9 mouse cellular contexts compared by ENCODE assay signal in the genomic region with DNA sequence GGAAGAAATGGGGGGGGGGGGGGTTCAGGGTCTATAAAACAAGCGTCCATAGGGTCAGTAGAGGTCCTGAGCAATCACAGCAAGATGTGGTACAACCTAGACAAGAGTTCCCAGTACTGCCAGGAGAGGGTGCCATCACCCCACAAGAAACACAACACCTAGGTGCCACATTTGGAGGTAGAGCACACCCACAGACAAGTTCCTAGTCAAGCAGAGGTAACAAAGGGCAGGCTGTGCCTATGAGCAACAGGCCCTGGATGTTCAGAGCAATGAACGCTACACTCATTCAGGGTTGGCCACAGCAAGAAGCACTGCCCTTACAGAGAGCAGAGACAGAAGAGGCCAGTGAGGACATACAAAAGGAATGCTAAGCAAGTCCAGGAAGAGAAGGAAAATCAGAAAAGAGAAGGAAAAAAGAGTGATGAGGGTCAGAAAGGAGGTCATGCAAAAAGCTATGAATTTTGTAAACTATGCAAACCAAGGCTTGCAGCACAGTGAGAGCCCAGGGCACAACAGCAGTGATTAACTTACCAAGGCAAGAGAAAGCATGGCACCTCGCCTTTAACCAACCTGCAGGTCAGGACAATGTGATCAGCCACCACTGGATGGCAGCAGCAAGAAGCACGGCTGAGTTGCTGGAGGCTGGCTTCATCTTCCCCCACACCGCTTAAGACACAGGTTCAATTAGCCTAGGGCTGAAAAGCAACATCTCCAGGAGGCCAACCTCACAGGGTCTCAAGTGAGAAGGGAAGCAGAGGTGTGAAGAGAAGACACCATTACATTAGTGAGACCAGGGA. TPM values are rescaled to one million over a fixed set of nuclear protein-coding genes. Genes with fewer than 3 reads are reported as not detected.
DNase-seq lines count a peak whose midpoint lies in the region; ATAC-seq and TF ChIP-seq lines count a peak whose summit lies in the region.
"Had no signal": no experiment of that assay in that cellular context is flagged by ENCODE, and none has a peak within 500 bp of the region (broad histone marks: within the 10 kb centered on the region; RNA-seq: fewer than 3 reads in every experiment).

No protein-coding gene starts in this region.

- no peaks in the 10 kb centered on the region for H3K27me3 ChIP-seq in MEL (ENCODE audit: control insufficient read depth in 1 of 2, insufficient read depth in 2 of 2, low read length in 2 of 2)
- H3K27me3 ChIP-seq in forebrain, embryonic 16.5 days (replicated peaks; ENCODE audit: control insufficient read depth, insufficient read depth, low read length) = no peaks in the 10 kb centered on the region
- H3K27me3 ChIP-seq in hindbrain, embryonic 11.5 days (ENCODE audit: control insufficient read depth, insufficient read depth, low read length) = no peaks in the 10 kb centered on the region
- H3K27me3 ChIP-seq: lung, embryonic 15.5 days had no signal

- TF ChIP-seq RAD21 in MEL (IDR thresholded peaks at IDR 0.05; ENCODE audit: low read depth, low read length) = peak; percentile 70

- H3K4me2 ChIP-seq in forebrain, embryonic 16.5 days (ENCODE audit: low read length) = no peak overlapping the region
- no peak overlapping the region for H3K4me2 ChIP-seq in hindbrain, embryonic 11.5 days (replicated peaks; ENCODE audit: low read depth, low read length)
- H3K4me2 ChIP-seq: lung, embryonic 15.5 days had no signal

- TF ChIP-seq CTCF in MEL (IDR thresholded peaks at IDR 0.05 in 2 of 3, conservative IDR thresholded peaks at IDR 0.05 in 1 of 3; ENCODE audit: control insufficient read depth in 1 of 3, insufficient read depth in 1 of 3, low read depth in 2 of 3, low read length in 3 of 3, poor library complexity in 1 of 3, severe bottlenecking in 1 of 3) = peak; percentile 39 to 75 (median 73)

- no peaks in the 10 kb centered on the region for H3K79me2 ChIP-seq in MEL (ENCODE audit: control insufficient read depth, insufficient read depth, low read length, poor library complexity)

- H3K9me3 ChIP-seq in MEL (replicated peaks; ENCODE audit: insufficient read depth, low read length) = no peaks in the 10 kb centered on the region
- H3K9me3 ChIP-seq in forebrain, embryonic 16.5 days (ENCODE audit: control insufficient read depth, low read length) = no peaks in the 10 kb centered on the region
- no peaks in the 10 kb centered on the region; the same call in 1 of the 2 replicates for H3K9me3 ChIP-seq in hindbrain, embryonic 11.5 days (ENCODE audit: control insufficient read depth, low read length)
- H3K9me3 ChIP-seq: lung, embryonic 15.5 days had no signal

- H3K4me1 ChIP-seq in MEL (ENCODE audit: control insufficient read depth in 1 of 2, insufficient read depth in 2 of 2, low read length in 2 of 2) = no peaks in the 10 kb centered on the region
- no peaks in the 10 kb centered on the region for H3K4me1 ChIP-seq in forebrain, embryonic 16.5 days (replicated peaks; ENCODE audit: control insufficient read depth, insufficient read depth, low read length)
- 0 out of 2 replicates have a peak, but pooled peaks cover 5% of the 10 kb centered on the region for H3K4me1 ChIP-seq in hindbrain, embryonic 11.5 days (replicated peaks; ENCODE audit: control insufficient read depth, insufficient read depth, low read length)
- H3K4me1 ChIP-seq: lung, embryonic 15.5 days had no signal

- H3K4me3 ChIP-seq in MEL (ENCODE audit: control insufficient read depth in 1 of 2, insufficient read depth in 1 of 2, low read depth in 2 of 2, low read length in 2 of 2) = no peak overlapping the region
- no peak overlapping the region for H3K4me3 ChIP-seq in forebrain, embryonic 16.5 days (replicated peaks; ENCODE audit: low read length)
- H3K4me3 ChIP-seq in hindbrain, embryonic 11.5 days (ENCODE audit: low read depth, low read length) = no peak overlapping the region
- H3K4me3 ChIP-seq: lung, embryonic 15.5 days had no signal

- no peak overlapping the region for H3K9ac ChIP-seq in MEL (ENCODE audit: control insufficient read depth, low read depth, low read length, poor library complexity, severe bottlenecking)
- H3K9ac ChIP-seq in forebrain, embryonic 16.5 days (replicated peaks; ENCODE audit: low read depth, low read length) = no peak overlapping the region
- no peak overlapping the region for H3K9ac ChIP-seq in hindbrain, embryonic 11.5 days (ENCODE audit: low read depth, low read length)
- H3K9ac ChIP-seq: lung, embryonic 15.5 days had no signal

- H3K27ac ChIP-seq in MEL (ENCODE audit: control insufficient read depth, low read depth, low read length) = no peak overlapping the region
- no peak overlapping the region for H3K27ac ChIP-seq in forebrain, embryonic 16.5 days (ENCODE audit: low read length)
- H3K27ac ChIP-seq in hindbrain, embryonic 11.5 days (ENCODE audit: low read depth, low read length) = no peak overlapping the region
- H3K27ac ChIP-seq: lung, embryonic 15.5 days had no signal

- WGBS in forebrain, embryonic 16.5 days = 31% methylated on average over 5 of the region's 5 CpGs
- WGBS in hindbrain, embryonic 11.5 days = 39% methylated on average over 5 of the region's 5 CpGs

- peak; percentile 62 for DNase-seq in MEL (ENCODE audit: low read depth, low spot score)
- DNase-seq in cerebellum, adult 11-12 months = peak; percentile 68
- peak; percentile 70 for DNase-seq in hindbrain, embryonic 11.5 days (ENCODE audit: low spot score)
- peak; percentile 28 for DNase-seq in layer of hippocampus, adult 9-11 months
- DNase-seq in lung, postnatal 10 days = peak; percentile 83
- peak; percentile 60 for DNase-seq in retina, adult 2 months (ENCODE audit: low read depth, low spot score)
- peak; percentile 83 for DNase-seq in thymus, postnatal 14 days

- TF ChIP-seq POLR2A in MEL (IDR thresholded peaks at IDR 0.05; ENCODE audit: control insufficient read depth in 1 of 2, insufficient read depth in 1 of 2, low read depth in 1 of 2, low read length in 2 of 2, poor library complexity in 1 of 2) = no peak

- H3K36me3 ChIP-seq in MEL (ENCODE audit: control insufficient read depth in 1 of 2, insufficient read depth in 2 of 2, low read length in 2 of 2) = peaks cover 0 to 2% of the 10 kb centered on the region in 2 experiments; a peak in 2 of 4 replicates
- peaks cover 21% of the 10 kb centered on the region for H3K36me3 ChIP-seq in forebrain, embryonic 16.5 days (ENCODE audit: control insufficient read depth, insufficient read depth)
- H3K36me3 ChIP-seq in hindbrain, embryonic 11.5 days (ENCODE audit: control insufficient read depth, insufficient read depth, low read length) = peaks cover 14% of the 10 kb centered on the region

- peak; percentile 86 for ATAC-seq in forebrain, embryonic 16.5 days
- peak; percentile 62; the same call in 1 of the 2 replicates for ATAC-seq in hindbrain, embryonic 11.5 days (ENCODE audit: low FRiP score)

- no peak for TF ChIP-seq EP300 in MEL (IDR thresholded peaks at IDR 0.05; ENCODE audit: low read depth in 1 of 2, low read length in 2 of 2)

TF ChIP-seq in MEL, 35 proteins besides CTCF, POLR2A, EP300 and RAD21:
- no peak for TF ChIP-seq RCOR1 (IDR thresholded peaks at IDR 0.05; ENCODE audit: low read depth, low read length)
- peak; percentile 30; the same call in 1 of the 2 replicates for TF ChIP-seq ZC3H11A (IDR thresholded peaks at IDR 0.05; ENCODE audit: low read depth, low read length)
- TF ChIP-seq SMC3 (IDR thresholded peaks at IDR 0.05; ENCODE audit: low read depth, low read length) = peak; percentile 74
- TF ChIP-seq MYC (IDR thresholded peaks at IDR 0.05; ENCODE audit: low read depth, low read length) = 0 out of 2 replicates have a peak, but pooled peaks have one; percentile 20
- TF ChIP-seq MAZ (IDR thresholded peaks at IDR 0.05; ENCODE audit: low read depth, low read length) = no peak

RNA-seq across cellular contexts. Expression of a gene that starts 59.4 kb away (rescaled TPM):
- 6.3 and 9.9 TPM in 2 replicates for total RNA-seq in MEL (2012; rRNA removed)
- polyA plus RNA-seq in MEL (2012; ENCODE audit: insufficient read depth in 1 of 2, insufficient read length in 2 of 2, low read depth in 1 of 2, low replicate concordance in 2 of 2, missing spikeins in 1 of 2) = 10 to 100 TPM in 1 of 2 experiments, not detected in 1; 21.8 TPM
- polyA plus RNA-seq in forebrain, embryonic 16.5 days (2015; fragmentation: Nextera tagmentation; extraction: Ambion mirVana) = 4.4 and 4.5 TPM in 2 replicates
- polyA plus RNA-seq in hindbrain, embryonic 11.5 days (2014; fragmentation: Nextera tagmentation; extraction: Ambion mirVana) = 6.2 and 9.2 TPM in 2 replicates

Comparison
In these comparisons a context has a peak if more than half of its experiments do, and no peak if none do; other contexts are left out.
1. DNase-seq: peak in every context shown above with its lines; median percentile 83 in lung, postnatal 10 days; 83 in thymus, postnatal 14 days; 70 in hindbrain, embryonic 11.5 days; 68 in cerebellum, adult 11-12 months; 62 in MEL; 60 in retina, adult 2 months; 28 in layer of hippocampus, adult 9-11 months.